Mouse (Mus musculus): ENCODE measurements around the gene Olig1.

Olig1 gene

GRCm38 (mm10) chr16:91269468-91270211 is at the start of gene Olig1:
Gene Olig1, plus strand, starts transcription at chr16:91269772.
- no peak for DNase-seq (ENCODE audit: low read depth, low spot score)

GRCm38 (mm10) chr16:91222171-91222642 is 47.4 kb upstream of the Olig1 start:
- no peak for DNase-seq (ENCODE audit: low read depth, low spot score)

GRCm38 (mm10) chr16:91222643-91223271 is 46.8 kb upstream of the Olig1 start:
- DNase-seq (ENCODE audit: low read depth, low spot score), result no peak

DNA sequence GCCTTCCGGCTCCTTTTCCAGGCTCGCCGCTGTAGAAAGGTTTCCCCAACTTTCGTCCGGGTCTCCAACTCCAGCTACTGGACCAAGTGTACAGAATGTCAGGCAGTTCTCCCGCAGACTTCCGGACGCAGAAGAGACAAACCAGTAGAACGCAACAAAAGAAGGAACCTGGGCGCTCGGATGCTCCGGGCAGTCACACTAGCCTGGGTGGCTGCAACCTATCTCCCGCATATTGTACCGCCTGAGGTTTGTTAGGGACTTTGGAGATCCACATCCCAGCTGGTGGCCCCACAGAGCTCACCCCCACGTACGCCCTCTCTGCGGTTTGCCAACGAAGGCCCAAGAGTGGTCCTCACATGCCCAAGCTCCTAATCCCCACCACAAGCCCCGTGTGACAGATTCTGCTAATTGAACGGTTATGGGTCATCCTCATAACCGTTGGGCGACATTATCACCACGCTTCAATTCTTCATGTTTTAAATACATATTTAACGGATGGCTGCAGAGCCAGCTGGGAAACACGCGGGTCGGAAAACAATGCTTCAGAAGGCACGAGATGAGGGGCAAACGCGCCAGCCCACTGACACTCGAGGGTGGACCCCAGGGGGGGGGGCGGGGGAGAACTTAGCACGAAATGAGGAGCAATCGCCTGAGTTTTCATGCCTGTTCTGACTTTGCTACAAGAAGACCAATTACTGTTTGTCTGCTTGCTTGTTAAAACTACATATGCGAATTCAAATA is 46.1 kb upstream of the Olig1 start:
- no peak for DNase-seq (ENCODE audit: low read depth, low spot score)

DNA sequence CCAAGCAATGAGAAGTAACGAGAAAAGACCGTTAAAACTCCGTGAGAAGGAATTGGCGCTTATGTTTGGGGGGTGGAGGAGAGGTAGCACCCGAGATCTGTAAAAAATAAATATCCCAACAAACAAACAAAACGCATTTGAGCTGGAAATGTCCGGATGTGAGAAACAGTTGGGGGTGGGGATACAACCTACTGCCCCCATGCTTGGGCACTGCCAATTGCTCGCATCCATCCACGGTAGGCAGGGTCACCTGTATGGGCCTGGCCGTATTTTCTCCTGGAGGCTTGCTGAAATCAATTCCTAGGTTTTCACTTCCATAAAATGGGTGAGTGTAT is 45.5 kb upstream of the Olig1 start:
- DNase-seq (ENCODE audit: low read depth, low spot score), result no peak

GRCm38 (mm10) chr16:91224481-91225232 is 44.9 kb upstream of the Olig1 start:
- no peak for DNase-seq (ENCODE audit: low read depth, low spot score)

- no peak for DNase-seq (ENCODE audit: low read depth, low spot score)
Measured at GRCm38 (mm10) chr16:91225233-91226037, 44.1 kb upstream of the Olig1 start, which contains the start of gene Olig2. Gene Olig2, plus strand, starts transcription at chr16:91225457.

DNA sequence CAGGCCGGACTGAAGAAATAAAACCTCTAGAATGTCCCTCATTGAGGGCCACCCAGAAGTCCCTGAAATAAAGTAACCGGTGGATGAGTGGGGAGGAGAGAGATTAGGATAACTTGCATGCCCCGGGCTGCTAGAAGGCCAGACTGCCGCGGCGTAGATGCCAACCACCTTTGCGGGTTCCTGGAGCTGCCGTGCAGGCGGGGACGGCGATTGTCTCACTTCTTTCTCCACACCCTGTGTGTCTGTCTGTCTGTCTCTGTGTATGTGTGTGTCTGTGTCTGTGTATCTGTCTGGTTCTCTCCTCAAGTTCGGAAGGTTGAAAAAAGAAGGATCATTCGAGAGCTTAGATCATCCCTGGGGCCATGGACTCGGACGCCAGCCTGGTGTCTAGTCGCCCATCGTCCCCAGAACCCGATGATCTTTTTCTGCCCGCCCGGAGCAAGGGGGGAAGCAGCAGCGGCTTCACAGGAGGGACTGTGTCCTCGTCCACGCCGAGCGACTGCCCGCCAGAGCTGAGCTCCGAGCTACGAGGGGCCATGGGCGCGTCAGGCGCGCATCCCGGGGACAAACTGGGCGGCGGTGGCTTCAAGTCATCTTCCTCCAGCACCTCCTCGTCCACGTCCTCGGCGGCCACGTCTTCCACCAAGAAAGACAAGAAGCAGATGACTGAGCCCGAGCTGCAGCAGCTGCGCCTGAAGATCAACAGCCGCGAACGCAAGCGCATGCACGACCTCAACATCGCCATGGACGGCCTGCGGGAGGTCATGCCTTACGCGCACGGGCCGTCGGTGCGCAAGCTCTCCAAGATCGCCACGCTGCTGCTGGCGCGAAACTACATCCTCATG is 43.3 kb upstream of the Olig1 start:
- no peak for DNase-seq (ENCODE audit: low read depth, low spot score)

DNA sequence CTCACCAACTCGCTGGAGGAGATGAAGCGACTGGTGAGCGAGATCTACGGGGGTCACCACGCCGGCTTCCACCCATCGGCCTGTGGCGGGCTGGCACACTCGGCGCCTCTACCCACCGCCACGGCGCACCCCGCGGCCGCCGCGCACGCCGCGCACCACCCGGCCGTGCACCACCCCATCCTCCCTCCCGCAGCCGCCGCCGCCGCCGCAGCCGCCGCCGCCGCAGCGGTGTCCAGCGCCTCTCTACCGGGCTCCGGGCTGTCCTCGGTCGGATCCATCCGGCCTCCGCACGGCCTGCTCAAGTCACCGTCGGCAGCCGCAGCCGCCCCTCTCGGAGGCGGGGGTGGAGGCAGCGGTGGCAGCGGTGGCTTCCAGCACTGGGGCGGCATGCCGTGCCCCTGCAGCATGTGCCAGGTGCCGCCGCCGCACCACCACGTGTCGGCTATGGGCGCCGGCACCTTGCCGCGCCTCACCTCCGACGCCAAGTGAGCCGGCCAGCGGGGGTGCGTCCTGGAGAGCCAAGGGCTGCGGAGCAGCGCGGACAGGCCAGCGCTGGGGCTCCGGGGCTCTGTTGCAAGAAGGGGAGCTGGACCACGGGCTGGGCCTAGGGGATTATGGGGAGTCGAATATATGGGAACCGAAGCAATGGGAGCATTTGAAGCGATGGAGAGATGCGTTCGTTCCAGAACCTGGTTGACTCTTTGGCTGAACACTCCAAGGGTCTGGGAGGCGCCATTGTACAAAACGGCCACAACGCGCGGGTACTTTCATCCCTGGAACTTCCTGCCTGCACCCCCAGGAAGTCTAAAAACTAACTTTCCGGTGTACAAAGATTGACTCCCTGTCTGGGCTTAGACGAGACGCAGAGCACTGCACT is 42.5 kb upstream of the Olig1 start:
- DNase-seq (ENCODE audit: low read depth, low spot score), result no peak

DNA sequence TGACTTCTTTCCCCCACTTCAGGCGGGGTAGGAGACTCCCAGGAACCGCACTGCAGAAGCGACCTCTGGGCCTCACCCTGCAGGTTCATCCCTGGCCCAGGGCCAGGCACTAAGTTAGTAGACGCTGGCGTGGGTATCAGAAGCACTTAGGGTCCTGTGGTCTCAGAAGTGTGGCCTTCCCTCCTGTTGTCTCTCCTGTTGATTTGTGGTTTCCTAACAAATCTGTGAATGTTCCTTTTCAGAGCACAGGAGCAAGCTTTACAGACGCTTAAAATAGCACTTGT is 41.9 kb upstream of the Olig1 start:
- no peak for DNase-seq (ENCODE audit: low read depth, low spot score)

DNA sequence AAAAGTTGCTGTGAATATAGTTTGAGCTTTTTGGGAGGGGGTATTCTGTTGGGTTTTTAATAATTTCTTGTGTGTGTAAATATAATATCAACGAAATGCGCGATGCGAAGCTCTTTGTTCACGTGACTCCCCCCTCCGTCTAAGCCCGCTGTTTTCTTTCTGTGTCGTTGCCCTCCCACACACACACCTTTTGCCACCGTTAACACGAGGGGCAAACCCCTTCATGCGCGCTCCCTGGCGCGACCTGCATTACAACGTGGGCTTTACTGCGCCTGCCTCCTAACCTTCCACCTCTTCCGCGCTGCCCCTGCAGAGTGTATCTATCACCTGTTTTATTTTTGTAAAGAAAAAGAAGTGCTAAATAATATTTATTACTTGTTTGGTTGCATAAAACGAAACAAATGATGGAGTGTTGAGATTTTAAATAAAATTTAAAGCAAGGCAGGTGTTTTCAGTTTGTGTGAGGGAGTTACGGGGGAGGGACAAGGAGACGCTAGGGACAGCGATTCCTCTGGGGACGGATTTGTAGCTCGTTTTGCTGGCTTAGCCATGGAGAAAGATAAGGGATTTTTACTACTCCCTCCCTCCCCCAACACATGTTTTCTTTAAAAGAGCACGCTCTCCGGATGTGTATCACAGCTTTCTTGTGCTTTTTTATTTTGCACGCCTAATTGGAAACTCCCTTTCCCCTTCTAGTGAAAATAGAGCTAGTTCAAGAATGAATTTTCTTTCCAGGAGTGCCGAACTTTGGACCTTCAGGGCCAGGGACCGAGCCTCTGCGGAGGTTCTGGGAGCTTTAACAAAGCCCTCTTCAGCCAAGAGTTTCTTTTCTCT is 41.1 kb upstream of the Olig1 start:
- no peak for DNase-seq (ENCODE audit: low read depth, low spot score)

- DNase-seq (ENCODE audit: low read depth, low spot score), result no peak
Measured at GRCm38 (mm10) chr16:91229072-91229348, 40.6 kb upstream of the Olig1 start.

DNA sequence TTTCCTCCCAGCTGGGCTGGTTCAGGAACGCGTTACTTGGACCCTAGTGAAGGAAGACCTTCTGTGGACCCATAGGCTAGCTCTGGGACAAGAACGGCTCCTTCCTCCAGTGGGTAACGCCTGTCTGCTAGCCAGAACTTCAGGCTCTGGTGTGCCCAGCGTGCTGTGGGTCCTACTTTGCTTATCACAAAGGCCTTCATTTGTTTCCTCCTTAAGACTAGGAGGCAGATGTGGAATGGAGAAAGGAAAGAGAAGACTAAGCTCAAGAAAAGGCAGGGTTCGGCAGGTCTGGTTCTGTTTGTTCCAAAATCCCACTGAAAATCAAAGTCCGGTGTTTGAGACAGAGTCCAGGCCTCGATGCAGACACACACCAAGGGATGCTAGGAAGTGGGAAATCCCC is 39.9 kb upstream of the Olig1 start:
- DNase-seq (ENCODE audit: low read depth, low spot score), result no peak

GRCm38 (mm10) chr16:91231781-91232469 is 37.6 kb upstream of the Olig1 start:
- DNase-seq (ENCODE audit: low read depth, low spot score), result no peak

DNA sequence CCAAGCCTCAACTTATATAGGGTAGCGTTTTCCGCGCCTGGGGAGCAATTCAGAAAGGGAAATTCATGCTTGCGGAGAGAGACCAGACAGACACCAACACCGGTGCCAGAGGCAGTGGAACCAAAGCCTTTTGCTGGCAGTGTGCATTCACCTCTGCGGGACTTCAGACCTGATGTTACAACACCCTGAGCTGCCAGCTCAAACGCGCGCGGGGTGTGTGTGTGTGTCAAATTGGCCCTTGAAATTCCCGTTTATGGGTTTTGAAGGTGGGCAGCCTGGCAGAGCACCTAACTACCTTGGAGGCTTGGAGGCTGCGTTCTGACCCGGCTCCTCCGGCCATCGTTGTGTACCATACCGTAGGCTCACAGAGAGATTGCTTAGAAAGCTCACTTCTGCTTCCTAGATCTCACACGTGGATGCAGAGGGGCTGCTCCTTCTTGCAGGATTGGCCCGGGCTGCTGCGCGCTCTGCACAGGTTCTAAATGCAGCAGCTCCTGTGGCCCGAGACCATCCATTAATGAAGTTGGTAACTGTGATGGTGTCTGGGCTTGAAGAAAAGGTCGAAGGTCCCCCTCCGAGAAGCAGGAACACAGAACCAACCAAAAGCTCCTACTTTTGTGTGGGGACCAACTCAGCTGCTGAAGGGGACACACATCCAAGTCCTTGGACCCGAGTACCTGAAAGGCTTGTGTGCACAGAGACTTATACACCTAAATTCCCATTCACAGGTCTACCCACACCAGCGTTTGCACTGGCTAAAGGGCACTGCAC is 36.9 kb upstream of the Olig1 start:
- no peak for DNase-seq (ENCODE audit: low read depth, low spot score)

DNA sequence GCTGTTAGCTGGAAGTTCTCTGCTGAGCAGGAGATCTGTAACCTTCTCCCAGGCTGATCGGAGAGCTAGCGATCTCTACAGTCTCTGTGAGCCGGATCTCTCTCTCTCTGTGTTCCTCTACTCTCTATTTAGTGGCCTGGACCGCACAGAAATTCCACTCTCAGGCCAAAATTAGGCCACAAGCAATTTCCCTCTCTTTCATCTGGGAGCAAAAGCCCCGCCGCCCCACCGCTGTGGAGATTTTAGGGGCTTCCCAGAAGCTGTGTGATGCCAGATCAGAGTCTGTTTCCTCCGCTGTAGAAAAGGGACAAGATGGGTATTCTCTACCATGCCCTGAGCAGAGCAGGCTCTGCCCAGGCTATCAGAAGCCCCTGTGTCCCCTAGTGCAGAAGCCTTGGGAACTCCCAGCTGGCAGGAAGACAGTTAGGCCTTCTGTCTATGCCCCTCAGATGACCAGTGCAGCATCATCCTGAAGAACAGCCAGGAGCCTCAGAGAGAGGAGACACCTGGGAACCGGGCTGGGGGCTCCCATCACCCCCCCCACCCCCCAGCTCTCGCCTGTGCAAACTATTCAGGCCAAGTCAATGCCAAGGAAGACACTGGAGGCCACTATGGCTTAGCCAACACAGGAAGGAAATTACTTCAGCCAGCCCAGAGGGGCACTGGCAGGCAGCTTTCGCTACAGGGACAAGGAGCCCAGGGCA is 36.2 kb upstream of the Olig1 start:
- DNase-seq (ENCODE audit: low read depth, low spot score), result no peak

GRCm38 (mm10) chr16:91239024-91239423 is 30.5 kb upstream of the Olig1 start:
- no peak for DNase-seq (ENCODE audit: low read depth, low spot score)

All from A20 (cell line).